Mouse (Mus musculus): ENCODE measurements at regions not wholly inside any gene's neighbourhood (a gene's known extent, or its start where the extent isn't known, plus 50 kb on each side); places are given as distances from the start of the nearest gene placed in this dataset.

DNA sequence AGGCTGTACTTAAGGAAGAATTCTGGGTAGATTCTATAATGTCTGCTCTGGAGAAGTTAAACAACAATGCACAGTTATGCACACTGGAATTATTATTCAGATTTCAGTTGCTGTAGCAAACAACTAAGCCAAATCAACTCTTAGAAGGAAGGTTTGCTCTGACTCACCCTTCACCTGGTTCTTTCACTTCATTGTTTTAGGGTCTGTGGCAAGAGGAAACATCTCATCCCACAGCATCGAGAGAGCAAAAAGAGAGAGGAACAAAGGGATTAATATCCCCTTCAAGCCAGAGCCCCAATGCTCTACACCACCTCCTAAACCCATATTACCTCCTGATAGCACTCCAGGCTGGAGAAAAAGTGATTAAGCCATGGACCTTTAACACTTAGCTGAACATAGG is 373.4 kb upstream of the Meis1 start:
- no peak for ATAC-seq
- Histone ChIP-seq H3K36me3 (ENCODE audit: poor library complexity, severe bottlenecking) (no peaks in the 10 kb centered on the region), H3K27ac (no peak overlapping the region), H3K4me2 (no peak overlapping the region), H3K27me3 (no peaks in the 10 kb centered on the region), H3K9ac (no peak overlapping the region), H3K9me3 (replicated peaks) (no peaks in the 10 kb centered on the region), H3K4me1 (no peaks in the 10 kb centered on the region), H3K4me3 (no peak overlapping the region)
- WGBS: 78% methylated on average over 1 of the region's 1 CpGs

DNA sequence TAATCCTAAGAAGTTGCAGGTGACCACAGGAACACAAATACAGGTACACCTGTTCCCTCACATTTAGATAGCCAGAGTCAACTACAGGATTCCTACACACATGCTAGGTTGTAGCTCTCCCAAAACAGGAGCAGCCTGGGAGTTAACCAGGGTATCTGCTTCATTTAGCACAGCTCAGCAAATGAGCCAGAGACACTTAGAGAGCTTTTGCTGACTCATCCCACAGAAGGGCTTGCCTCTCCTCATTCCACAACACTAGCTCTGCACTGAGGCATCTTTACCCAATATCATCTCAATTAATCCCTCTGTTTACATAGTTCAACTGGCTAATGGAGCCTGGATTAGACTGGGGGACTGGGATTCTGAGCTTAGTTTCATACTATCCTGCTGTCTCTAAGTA is 375.6 kb upstream of the Meis1 start:
- H3K9me3 ChIP-seq (replicated peaks): no peaks in the 10 kb centered on the region
- no peak overlapping the region for H3K4me2 ChIP-seq
- H3K27me3 ChIP-seq: no peaks in the 10 kb centered on the region
- no peak overlapping the region for H3K9ac ChIP-seq
- no peaks in the 10 kb centered on the region for H3K4me1 ChIP-seq
- no peak overlapping the region for H3K27ac ChIP-seq
- H3K4me3 ChIP-seq: no peak overlapping the region
- no peaks in the 10 kb centered on the region for H3K36me3 ChIP-seq (ENCODE audit: poor library complexity, severe bottlenecking)
- ATAC-seq: no peak

- no peak for ATAC-seq
- no peak overlapping the region for H3K9ac ChIP-seq
- no peaks in the 10 kb centered on the region for H3K36me3 ChIP-seq (ENCODE audit: poor library complexity, severe bottlenecking)
- H3K9me3 ChIP-seq (replicated peaks): no peaks in the 10 kb centered on the region
- no peaks in the 10 kb centered on the region for H3K27me3 ChIP-seq
- H3K4me3 ChIP-seq: no peak overlapping the region
- H3K27ac ChIP-seq: no peak overlapping the region
- WGBS: 82% methylated on average over 7 of the region's 7 CpGs
- H3K4me2 ChIP-seq: no peak overlapping the region
- no peaks in the 10 kb centered on the region for H3K4me1 ChIP-seq
Measured at GRCm38 (mm10) chr11:19400396-19400795, 381.6 kb upstream of the Meis1 start.

DNA sequence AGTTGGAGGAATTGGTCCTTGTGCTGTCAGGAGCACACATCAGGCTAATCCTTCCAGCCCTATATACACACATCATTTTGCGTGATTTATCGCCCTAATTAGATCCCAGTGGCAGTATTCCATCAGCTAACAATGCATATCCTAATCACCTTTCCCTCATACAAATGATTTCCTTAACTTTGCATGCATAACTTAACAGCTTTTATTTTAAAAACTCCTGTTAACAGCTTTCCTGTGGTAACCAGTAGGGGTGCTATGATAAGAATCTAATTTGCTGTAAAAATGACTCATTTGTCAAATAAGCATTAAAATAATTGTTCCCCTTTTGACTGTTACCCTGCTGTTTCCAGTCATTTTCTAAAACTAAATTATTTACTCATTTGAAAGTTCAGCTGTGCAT is 401.4 kb upstream of the Meis1 start:
- Histone ChIP-seq H3K27me3 (no peaks in the 10 kb centered on the region), H3K9me3 (replicated peaks) (no peaks in the 10 kb centered on the region), H3K36me3 (ENCODE audit: poor library complexity, severe bottlenecking) (no peaks in the 10 kb centered on the region), H3K9ac (no peak overlapping the region), H3K27ac (no peak overlapping the region), H3K4me1 (0 out of 2 replicates have a peak, but pooled peaks cover 3% of the 10 kb centered on the region), H3K4me2 (no peak overlapping the region), H3K4me3 (no peak overlapping the region)
- ATAC-seq: peak; percentile 36; the same call in 1 of the 2 replicates
- 39% methylated on average over 2 of the region's 2 CpGs for WGBS

DNA sequence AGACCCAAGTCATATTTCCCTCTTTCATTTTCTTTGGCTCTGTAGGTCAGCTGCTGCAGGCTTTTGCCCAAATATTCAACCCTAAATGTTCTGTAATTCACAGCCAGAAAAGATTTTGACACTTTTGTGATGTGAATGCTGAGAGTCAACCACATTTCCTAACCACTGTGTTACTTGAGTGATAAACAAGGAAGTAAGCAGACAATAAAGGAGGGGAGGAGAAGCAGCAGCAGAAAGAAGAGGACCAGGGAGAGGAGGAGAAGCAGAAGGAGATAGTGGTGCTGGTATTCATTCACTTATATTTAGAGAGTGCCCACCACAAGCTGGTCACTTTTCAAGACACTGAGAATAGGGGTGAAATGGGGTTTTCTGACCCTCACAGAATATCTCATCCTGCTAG is 404.5 kb upstream of the Meis1 start:
- no peaks in the 10 kb centered on the region for H3K9me3 ChIP-seq (replicated peaks)
- no peak overlapping the region for H3K4me3 ChIP-seq
- no peaks in the 10 kb centered on the region; the same call in 1 of the 2 replicates for H3K27me3 ChIP-seq
- no peaks in the 10 kb centered on the region for H3K36me3 ChIP-seq (ENCODE audit: poor library complexity, severe bottlenecking)
- ATAC-seq: no peak
- H3K4me2 ChIP-seq: no peak overlapping the region
- no peak overlapping the region for H3K27ac ChIP-seq
- H3K9ac ChIP-seq: no peak overlapping the region
- 0 out of 2 replicates have a peak, but pooled peaks cover 3% of the 10 kb centered on the region for H3K4me1 ChIP-seq

DNA sequence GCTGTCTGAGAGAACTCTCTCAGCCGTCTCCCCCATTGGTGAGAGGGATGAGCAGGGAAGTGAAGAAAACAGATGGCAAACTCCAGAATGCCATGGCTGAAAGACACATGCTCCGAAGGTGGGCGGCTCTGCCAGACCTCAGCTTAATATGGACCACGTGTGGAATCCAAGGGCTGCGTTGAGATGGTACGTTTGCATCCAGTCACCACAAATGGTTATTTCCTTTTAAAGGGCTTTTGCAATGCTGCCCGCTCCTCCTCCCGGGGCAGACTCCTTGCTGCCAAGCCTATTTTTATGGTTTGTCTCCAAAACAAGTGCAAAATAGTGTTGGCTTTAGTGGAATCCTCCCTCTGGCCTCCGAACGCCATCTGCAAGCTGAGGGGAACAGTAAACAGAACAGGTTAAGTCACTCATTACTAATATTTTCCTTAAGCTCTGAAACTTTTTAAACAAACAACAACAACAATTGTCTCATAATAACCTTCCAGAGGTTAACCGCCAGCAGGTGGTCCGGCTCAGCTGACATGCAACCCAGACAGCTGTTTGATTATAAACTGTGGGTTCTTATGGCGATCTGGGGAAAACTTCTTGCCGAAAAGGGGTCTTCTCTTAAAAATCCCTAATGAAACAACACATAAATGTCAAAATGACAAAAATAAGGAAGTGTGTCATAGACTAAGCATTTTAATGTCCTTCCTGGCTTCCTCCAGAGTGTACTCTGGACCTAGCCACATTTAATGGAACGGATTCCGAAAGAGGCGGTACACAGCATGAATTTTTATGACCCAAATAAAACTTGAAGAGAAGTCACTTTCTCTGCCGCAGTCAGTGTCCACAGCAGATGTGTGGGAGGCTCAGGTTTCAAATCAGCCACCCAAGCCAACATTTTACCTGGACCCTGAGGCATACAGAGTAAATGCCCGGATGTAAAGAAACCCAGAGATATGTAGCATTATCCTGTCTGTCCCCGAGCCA is 405.3 kb upstream of the Meis1 start:
- Histone ChIP-seq H3K27me3 (no peaks in the 10 kb centered on the region; the same call in 1 of the 2 replicates), H3K9me3 (replicated peaks) (no peaks in the 10 kb centered on the region), H3K9ac (no peak overlapping the region), H3K36me3 (ENCODE audit: poor library complexity, severe bottlenecking) (no peaks in the 10 kb centered on the region), H3K4me3 (no peak overlapping the region), H3K4me2 (no peak overlapping the region), H3K27ac (no peak overlapping the region), H3K4me1 (0 out of 2 replicates have a peak, but pooled peaks cover 3% of the 10 kb centered on the region)
- WGBS: 79% methylated on average over 20 of the region's 20 CpGs
- no peak for ATAC-seq

- Histone ChIP-seq H3K4me3 (no peak overlapping the region), H3K4me1 (no peaks in the 10 kb centered on the region), H3K27ac (no peak overlapping the region), H3K9me3 (replicated peaks) (no peaks in the 10 kb centered on the region), H3K27me3 (no peaks in the 10 kb centered on the region; the same call in 1 of the 2 replicates), H3K36me3 (ENCODE audit: poor library complexity, severe bottlenecking) (no peaks in the 10 kb centered on the region), H3K4me2 (no peak overlapping the region), H3K9ac (no peak overlapping the region)
- no peak for ATAC-seq
- WGBS: 89% methylated on average over 1 of the region's 1 CpGs
Measured at GRCm38 (mm10) chr11:19427559-19427958, 408.8 kb upstream of the Meis1 start.

- Histone ChIP-seq H3K27me3 (no peaks in the 10 kb centered on the region), H3K36me3 (ENCODE audit: poor library complexity, severe bottlenecking) (no peaks in the 10 kb centered on the region), H3K9me3 (replicated peaks) (no peaks in the 10 kb centered on the region), H3K4me2 (no peak overlapping the region), H3K4me3 (no peak overlapping the region), H3K9ac (no peak overlapping the region), H3K27ac (no peak overlapping the region), H3K4me1 (no peaks in the 10 kb centered on the region)
- no peak for ATAC-seq
- 88% methylated on average over 13 of the region's 13 CpGs for WGBS
Measured at GRCm38 (mm10) chr11:19433680-19434619, 415.2 kb upstream of the Meis1 start.

- ATAC-seq: no peak
- no peaks in the 10 kb centered on the region for H3K9me3 ChIP-seq (replicated peaks)
- WGBS: 92% methylated on average over 5 of the region's 5 CpGs
- H3K4me3 ChIP-seq: no peak overlapping the region
- H3K27ac ChIP-seq: no peak overlapping the region
- H3K4me2 ChIP-seq: no peak overlapping the region
- no peaks in the 10 kb centered on the region for H3K36me3 ChIP-seq (ENCODE audit: poor library complexity, severe bottlenecking)
- H3K4me1 ChIP-seq: no peaks in the 10 kb centered on the region
- 0 out of 2 replicates have a peak, but pooled peaks cover 4% of the 10 kb centered on the region for H3K27me3 ChIP-seq
- no peak overlapping the region for H3K9ac ChIP-seq
Measured at GRCm38 (mm10) chr11:19438385-19438784, 419.6 kb upstream of the Meis1 start.

DNA sequence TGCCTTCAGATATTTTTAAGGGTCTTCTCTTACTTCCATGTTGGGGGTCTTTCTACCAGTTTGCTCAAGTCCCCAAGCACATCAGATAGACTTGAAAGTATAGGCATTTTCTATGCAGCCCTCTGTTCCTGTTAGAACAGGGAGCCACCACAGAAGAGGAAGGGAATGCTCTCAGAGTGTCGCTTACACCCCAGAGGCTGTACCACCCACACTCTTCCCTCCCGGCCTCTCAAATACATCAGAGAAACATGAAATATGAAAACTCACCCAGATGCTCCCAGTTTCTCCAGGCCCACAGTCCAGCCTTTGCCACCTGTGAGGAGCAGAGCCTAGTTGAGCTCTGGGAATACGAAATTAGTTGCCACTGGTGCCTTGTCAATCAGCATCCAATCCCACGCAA is 423.2 kb upstream of the Meis1 start:
- ATAC-seq: no peak
- no peak overlapping the region for H3K4me2 ChIP-seq
- no peaks in the 10 kb centered on the region for H3K4me1 ChIP-seq
- no peak overlapping the region for H3K9ac ChIP-seq
- no peak overlapping the region for H3K4me3 ChIP-seq
- no peaks in the 10 kb centered on the region for H3K36me3 ChIP-seq (ENCODE audit: poor library complexity, severe bottlenecking)
- 88% methylated on average over 4 of the region's 4 CpGs for WGBS
- H3K27ac ChIP-seq: no peak overlapping the region
- no peaks in the 10 kb centered on the region for H3K9me3 ChIP-seq (replicated peaks)
- H3K27me3 ChIP-seq: 0 out of 2 replicates have a peak, but pooled peaks cover 4% of the 10 kb centered on the region

GRCm38 (mm10) chr11:19455391-19456290 is 436.9 kb upstream of the Meis1 start:
- no peak for ATAC-seq
- H3K27me3 ChIP-seq: no peaks in the 10 kb centered on the region
- H3K4me3 ChIP-seq: no peak overlapping the region
- H3K4me2 ChIP-seq: no peak overlapping the region
- H3K9ac ChIP-seq: no peak overlapping the region
- H3K4me1 ChIP-seq: no peaks in the 10 kb centered on the region
- WGBS: 72% methylated on average over 12 of the region's 12 CpGs
- no peak overlapping the region for H3K27ac ChIP-seq
- H3K36me3 ChIP-seq (ENCODE audit: poor library complexity, severe bottlenecking): no peaks in the 10 kb centered on the region
- no peaks in the 10 kb centered on the region for H3K9me3 ChIP-seq (replicated peaks)
